Mouse (Mus musculus): Measurements from ENCODE around the gene Htra2. TPM values are rescaled to one million over a fixed set of nuclear protein-coding genes. Genes with fewer than 3 reads are reported as not detected.

Gene Htra2
- polyA plus RNA-seq, 1 experiment = 63.7 TPM

DNA sequence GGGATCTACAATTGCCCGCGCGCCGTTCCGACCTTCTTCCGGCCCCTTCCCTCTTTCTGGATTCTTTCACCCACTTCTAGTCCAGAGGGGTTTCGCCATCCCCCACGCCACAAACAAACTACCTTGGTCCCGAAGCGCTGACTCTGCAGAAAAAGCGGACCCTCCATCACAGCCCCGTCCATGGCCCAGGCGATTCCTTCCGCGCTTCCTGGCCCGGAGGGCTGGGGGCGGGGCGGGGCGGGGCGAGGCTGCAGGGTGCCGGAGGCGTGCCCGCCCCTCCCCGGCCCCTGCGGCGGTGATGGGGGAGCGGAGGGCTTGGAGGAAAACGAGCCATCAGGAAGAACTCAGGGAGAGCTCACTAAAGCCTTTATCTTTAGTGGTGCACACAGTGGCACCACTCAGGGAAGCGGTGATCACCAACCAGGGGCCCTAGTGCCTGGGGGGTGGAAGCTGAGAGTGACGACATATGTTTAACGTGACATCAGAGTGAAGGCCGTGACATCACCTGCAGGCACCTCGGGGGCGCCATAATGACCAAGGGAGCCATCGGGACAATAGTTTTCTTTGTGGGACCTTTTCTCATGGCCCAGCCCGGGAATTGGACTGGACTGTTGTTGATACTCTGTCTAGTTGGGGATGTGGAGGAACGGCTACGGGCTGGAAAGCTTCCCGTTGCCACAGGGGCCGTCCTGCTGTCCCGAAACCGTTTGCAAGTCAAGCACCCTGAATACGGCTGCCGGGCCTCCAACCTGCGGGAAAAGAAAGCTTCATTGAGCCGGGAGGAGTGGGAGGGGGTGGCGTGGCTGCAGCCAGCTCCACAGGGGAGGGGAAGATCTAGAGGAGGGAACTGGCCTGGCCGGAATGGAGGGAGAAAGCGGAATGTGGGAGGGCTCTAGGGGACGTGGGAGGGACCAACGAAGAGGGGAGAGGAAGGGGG is 21.6 kb downstream of the Htra2 start, which contains the start of the genes Dok1 and Loxl3:
Gene Dok1 (minus strand): TSS at position 223 of the 937 bp plus-strand sequence.
Gene Loxl3 (plus strand): TSS at position 925 of the 937 bp plus-strand sequence.
- DNase-seq (ENCODE audit: extremely low spot score in 1 of 2, low spot score in 1 of 2) = no peak

DNA sequence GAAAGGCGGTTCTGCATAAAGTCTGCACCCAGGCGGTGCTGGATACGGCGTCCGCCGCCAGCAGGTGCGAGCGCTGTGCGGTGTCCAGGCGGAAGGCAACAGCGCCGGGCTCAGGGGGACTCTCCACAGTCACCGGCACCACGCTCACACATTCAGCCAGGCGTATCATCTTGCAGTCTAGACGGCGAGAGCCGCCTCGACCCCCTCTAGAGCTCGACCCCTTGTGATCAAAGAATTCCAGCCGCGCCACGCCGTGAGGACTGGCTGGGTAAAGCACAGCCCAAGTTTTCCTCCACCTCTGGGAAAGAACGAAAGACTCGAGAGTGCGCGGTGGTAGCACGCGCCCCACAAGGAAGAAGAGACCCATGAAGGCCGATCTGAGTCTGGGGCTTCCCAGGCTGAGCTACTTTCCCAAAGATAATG is 22.3 kb downstream of the Htra2 start:
- no peak for DNase-seq (ENCODE audit: extremely low spot score in 1 of 2, low spot score in 1 of 2)

DNA sequence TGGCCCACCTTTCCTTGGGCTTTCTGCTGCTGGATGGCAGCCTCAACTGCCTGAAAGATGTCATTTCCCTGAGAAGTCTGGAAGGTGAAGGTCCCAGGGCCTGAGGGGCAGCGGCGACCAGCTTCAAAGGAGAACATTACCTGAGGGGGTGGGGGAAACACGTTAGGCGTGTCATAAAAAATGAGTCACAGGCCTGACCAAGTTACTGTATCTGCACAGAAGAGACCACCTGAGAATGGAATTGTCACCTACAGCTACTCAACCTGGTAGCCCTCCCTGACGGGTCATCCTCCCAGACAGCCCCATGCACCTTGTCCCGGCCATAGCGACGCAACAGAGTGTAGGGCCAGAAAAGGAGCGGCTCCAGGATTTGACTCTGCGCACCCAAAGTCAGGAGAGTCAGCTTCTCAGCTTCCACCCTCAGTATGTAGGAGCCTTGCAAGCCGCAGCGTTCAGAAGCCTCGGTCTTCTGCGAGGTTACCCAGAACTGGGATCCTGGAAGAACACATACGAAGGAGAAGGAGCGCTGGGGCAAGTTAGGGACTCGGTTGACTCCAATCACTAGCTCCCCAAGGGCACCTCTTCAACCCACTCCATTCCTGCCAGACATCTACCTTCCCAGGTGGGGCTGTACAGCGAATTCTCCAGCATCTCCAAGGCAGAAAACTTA is 23.0 kb downstream of the Htra2 start:
- DNase-seq (ENCODE audit: extremely low spot score in 1 of 2, low spot score in 1 of 2) = no peak

DNA sequence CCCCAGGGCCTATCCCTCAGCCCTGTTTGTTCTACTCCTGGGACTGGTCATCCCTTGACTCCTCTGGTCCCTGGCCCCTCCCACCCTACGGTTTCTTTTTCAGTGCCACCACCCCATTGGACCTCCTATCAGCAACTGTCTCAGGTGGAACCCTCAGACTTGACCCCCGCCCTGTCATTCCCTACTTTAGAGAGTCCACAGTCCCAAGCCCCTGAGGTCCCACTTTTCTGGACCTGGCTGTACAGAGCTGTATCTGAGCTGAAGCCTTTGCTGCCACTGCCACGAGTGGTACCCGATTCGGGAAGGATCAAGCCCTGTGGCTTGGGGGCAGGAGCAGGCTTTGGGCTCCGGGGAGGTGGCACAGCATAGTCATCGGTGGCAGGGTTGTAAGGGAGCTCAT is 24.0 kb downstream of the Htra2 start:
- no peak for DNase-seq (ENCODE audit: extremely low spot score in 1 of 2, low spot score in 1 of 2)

GRCm38 (mm10) chr6:83029777-83030176 is 25.3 kb downstream of the Htra2 start:
- DNase-seq (ENCODE audit: extremely low spot score in 1 of 2, low spot score in 1 of 2) = no peak

GRCm38 (mm10) chr6:83027706-83028105 is 27.4 kb downstream of the Htra2 start:
- no peak for DNase-seq (ENCODE audit: extremely low spot score in 1 of 2, low spot score in 1 of 2)

GRCm38 (mm10) chr6:83027293-83027692 is 27.8 kb downstream of the Htra2 start:
- DNase-seq (ENCODE audit: extremely low spot score in 1 of 2, low spot score in 1 of 2) = no peak

- DNase-seq (ENCODE audit: extremely low spot score in 1 of 2, low spot score in 1 of 2) = no peak
These were observed 29.9 kb downstream of the Htra2 start for GRCm38 (mm10) chr6:83025221-83025620.

- no peak for DNase-seq (ENCODE audit: extremely low spot score in 1 of 2, low spot score in 1 of 2)
These were observed 30.7 kb downstream of the Htra2 start for GRCm38 (mm10) chr6:83024421-83024820.

- DNase-seq (ENCODE audit: extremely low spot score in 1 of 2, low spot score in 1 of 2) = no peak
These were observed 31.3 kb downstream of the Htra2 start for GRCm38 (mm10) chr6:83023786-83024185.

DNA sequence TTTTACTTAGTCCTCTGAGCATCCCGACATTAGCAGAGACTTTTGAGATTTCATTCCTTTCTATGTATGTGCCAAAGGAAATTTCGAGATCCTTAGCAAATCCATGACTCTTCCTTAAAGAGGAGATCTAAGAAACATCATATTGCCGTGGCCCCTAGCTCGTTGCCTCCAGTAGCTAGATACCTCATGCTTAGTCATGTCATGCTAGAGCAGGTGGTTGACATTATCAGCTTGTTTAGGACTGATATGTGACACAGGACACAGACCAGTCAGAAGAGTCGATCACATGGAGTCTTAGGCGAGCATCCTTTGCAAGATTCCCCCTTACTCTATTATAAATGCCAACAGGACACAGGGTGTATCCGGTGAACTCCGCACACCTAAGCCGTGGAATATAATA is 32.1 kb downstream of the Htra2 start:
- no peak for DNase-seq (ENCODE audit: extremely low spot score in 1 of 2, low spot score in 1 of 2)

DNA sequence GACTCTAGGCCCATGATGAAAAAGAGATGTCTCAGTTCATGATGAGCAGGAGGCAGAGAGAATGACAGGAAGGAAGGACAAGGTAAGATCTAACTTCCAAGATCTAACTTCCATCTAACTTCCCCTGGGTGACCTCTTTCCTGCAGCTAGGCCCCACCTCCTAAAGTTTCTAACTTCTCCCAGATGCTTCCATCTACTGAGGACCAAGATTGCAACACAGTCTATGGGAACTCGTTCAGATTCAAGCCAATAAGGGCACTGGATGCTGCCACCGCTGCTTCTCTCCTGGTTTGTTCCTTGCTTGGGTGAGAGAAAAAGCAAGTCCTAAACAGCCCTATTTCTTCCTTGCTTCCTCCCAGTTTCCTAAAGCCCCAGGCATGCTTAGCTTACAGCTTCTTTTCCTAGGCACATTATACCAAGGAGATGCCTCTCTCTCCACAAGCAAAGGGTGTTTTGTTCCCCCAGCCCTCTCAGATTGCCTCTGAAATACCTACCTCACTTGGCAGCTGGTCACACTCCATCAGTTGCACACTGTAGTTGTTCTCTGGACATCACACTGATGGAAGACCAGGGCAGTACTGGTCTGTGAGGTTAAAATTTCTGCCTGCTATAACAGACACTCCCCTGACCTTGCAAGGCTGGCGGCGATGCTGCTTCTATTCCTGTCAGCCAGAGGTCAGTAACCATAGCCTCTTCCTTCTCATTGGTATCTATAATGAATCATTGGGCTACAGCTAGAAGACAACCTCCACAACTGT is 34.1 kb downstream of the Htra2 start:
- no peak for DNase-seq (ENCODE audit: extremely low spot score in 1 of 2, low spot score in 1 of 2)

- no peak for DNase-seq (ENCODE audit: extremely low spot score in 1 of 2, low spot score in 1 of 2)
These were observed 35.0 kb downstream of the Htra2 start for GRCm38 (mm10) chr6:83020121-83020520.

- DNase-seq (ENCODE audit: extremely low spot score in 1 of 2, low spot score in 1 of 2) = no peak
These were observed 36.0 kb downstream of the Htra2 start for GRCm38 (mm10) chr6:83019044-83019443.

DNA sequence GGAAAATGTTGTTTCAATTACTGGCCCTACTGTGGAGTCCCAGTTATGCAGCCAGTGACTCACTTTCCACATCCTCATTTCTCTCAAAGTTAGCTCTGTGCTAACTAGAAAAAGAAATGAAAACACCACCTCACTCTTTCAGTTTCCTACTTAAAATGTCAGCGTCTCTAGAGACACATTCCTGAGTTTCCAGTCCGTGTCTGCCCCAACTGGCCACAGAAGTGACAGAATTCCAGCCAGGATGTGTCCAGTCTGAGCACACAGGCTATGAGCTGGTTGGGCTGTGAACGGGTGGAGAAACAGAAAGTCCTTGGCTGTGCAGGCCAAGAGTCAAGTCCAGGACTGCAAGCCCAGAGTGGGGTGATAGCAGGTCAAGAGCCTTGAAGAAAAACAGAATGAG is 37.9 kb downstream of the Htra2 start:
- DNase-seq (ENCODE audit: extremely low spot score in 1 of 2, low spot score in 1 of 2) = no peak

DNA sequence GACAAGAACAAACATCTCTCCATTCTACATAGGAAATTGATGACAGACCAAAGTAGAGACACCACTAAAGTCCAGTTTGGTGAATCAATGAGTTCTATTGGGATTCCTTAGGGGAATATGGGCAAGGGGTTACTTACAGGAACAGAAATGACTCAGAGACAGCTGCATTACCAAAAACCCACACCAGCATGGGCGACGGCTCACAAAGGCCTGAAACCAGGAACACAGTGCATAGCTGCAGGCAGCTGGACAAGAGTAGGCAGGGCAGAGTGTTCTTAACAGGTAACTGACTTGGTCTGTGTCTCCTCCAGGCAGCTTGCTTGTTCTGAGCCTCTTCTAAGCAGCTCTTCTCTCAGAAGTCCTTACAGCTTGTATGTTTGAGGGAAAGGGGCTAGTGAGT is 39.3 kb downstream of the Htra2 start:
- no peak for DNase-seq (ENCODE audit: extremely low spot score in 1 of 2, low spot score in 1 of 2)

- no peak for DNase-seq (ENCODE audit: extremely low spot score in 1 of 2, low spot score in 1 of 2)
These were observed 40.3 kb downstream of the Htra2 start for GRCm38 (mm10) chr6:83014482-83015466.

DNA sequence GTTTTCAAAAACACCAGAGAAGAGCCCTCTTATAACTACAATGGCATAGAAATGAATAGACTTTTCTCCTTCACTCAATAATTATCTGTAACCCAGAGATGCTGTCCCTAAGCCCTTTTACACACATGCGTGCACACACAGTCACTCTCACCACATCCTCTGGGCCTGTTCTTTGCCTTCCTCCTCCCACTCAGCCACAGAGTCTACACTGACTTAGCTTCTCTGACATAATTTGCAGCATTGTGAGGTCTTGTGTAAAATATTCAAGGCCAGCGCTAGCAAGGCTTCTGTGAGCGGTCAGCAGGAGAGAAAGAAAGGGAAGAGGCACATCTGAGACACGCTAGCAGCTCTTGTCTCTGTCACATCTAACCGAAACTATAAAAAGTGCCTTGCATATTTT is 41.6 kb downstream of the Htra2 start:
- no peak for DNase-seq (ENCODE audit: extremely low spot score in 1 of 2, low spot score in 1 of 2)

DNA sequence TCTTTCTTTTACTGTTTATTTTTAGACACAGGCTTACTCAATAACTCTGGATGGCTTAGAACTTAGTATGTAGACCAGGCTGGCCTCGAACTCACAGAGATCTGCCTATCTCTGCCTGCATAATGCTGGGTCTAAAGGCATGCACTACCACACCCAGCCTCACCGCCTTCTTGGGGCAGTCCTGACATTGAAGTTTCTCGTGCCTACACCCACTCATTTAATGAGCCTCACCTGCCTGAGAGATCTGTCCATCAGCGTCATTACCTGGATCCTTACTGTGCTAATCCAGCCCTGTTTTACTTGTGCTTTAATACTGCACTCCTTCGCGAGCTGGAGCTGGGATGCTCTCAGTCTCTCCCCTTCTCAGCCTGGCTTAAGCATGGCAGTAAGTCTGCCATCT is 43.3 kb downstream of the Htra2 start:
- no peak for DNase-seq (ENCODE audit: extremely low spot score in 1 of 2, low spot score in 1 of 2)

GRCm38 (mm10) chr6:83011255-83011654 is 43.8 kb downstream of the Htra2 start:
- DNase-seq (ENCODE audit: extremely low spot score in 1 of 2, low spot score in 1 of 2) = no peak
